Mouse (Mus musculus) kidney, embryonic 16.5 days (tissue): Measurements from ENCODE around the gene Recql. TPM values are rescaled to one million over a fixed set of nuclear protein-coding genes. Genes with fewer than 3 reads are reported as not detected.

Experiments
- polyA plus RNA-seq: library from polyadenylated mRNA; unstranded; fragments of >200 nt; fragmentation: Nextera tagmentation; extraction: Ambion mirVana; gene quantifications from 2 replicates; pipeline ENCODE4 v1.2.1, GENCODE M21; 2015

Gene Recql
- polyA plus RNA-seq, 1 experiment from 2014 or later: 26.3 TPM

Other genes with a start within 250 kb of the Recql start
- gene Slco1a6, start 178.6 kb downstream of the Recql start, polyA plus RNA-seq: 6.9 and 7.0 TPM in 2 replicates
- gene Iapp, start 88.7 kb downstream of the Recql start, polyA plus RNA-seq: not detected in 2 replicates
- gene Slco1a5, start 64.1 kb downstream of the Recql start, polyA plus RNA-seq: 0.17 TPM in 1 of 2 replicates, not detected in the other
- gene Pyroxd1, start 41.4 kb downstream of the Recql start, polyA plus RNA-seq: 18.3 and 20.2 TPM in 2 replicates
- 101 TPM in 2 replicates for gene Golt1b, start 134 bp upstream of the Recql start, polyA plus RNA-seq
- gene Spx, start 26.4 kb upstream of the Recql start, polyA plus RNA-seq: 0.37 and 0.55 TPM in 2 replicates
- 0.27 TPM in 2 replicates for gene Gys2, start 86.0 kb upstream of the Recql start, polyA plus RNA-seq
- 945 and 1,022 TPM in 2 replicates for gene Ldhb, start 120.9 kb upstream of the Recql start, polyA plus RNA-seq
- gene Kcnj8, start 184.5 kb upstream of the Recql start, polyA plus RNA-seq: 25.2 and 29.4 TPM in 2 replicates